Mouse (Mus musculus) ZHBTc4 (cell line): ENCODE measurements around the gene Erbin.

Source experiments
- DNase-seq: peaks from one replicate; pipeline ENCODE4 v3.0.0-alpha.2; 2011; ENCODE audit warnings: low read depth, low spot score

Gene Erbin

DNA sequence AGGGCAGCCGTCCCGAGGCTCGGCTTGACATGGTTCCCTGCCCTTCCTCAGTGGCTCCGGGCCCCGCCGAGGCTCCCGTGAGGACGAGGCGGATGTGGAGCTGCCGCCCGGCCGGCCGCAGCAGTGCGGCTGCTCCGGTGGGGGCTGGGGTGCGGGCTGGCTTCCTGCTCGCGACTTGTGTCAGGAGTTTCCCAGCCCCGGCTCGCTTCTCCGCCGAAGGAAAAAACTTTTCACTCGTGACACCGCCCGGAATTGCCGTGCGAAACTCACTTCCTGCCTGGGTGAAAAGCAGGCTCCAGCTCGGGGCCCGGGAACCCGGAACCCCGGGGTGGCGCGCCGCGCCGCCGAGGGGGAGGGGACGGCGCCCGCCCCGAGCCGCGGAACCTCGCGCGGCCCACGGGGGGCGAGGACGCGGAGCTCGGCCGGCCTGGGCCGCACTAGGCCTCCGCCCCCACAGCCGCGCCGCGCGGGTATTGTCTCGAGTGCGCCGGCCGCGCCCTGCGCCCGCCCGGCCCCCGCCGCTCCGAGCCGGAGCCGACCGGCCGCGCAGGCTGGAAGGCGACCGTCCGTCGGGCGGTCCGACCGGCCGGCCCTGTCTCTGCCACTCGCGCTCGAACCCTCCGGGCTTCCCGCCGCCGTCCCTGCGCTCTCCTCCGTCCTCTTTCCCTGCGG is at the start of gene Erbin:
TSS of gene Erbin (minus strand) at position 254 of the 672 bp plus-strand sequence.
- DNase-seq, result peak; percentile 78

GRCm38 (mm10) chr13:103969912-103970311 is 49.6 kb upstream of the Erbin start:
- DNase-seq, result no peak

DNA sequence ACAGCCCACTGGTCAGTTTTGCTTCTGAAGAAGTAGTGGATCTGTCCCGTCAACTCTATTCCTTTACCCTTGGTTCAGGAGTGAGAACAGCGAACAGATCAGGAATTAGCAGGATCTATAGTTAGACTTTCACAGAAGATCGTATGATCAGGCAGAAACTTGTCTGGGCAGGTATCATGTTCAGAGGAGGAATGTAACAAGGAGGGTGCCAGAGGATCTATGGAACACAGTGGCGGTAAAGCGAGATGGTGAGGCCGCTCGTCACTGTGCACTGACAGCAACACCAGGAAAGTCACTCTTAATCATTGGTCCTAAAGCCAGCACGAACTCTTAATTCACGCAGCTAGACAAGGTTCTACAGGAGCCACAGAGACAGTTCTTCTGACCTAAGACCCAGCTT is 47.7 kb upstream of the Erbin start:
- no peak for DNase-seq

DNA sequence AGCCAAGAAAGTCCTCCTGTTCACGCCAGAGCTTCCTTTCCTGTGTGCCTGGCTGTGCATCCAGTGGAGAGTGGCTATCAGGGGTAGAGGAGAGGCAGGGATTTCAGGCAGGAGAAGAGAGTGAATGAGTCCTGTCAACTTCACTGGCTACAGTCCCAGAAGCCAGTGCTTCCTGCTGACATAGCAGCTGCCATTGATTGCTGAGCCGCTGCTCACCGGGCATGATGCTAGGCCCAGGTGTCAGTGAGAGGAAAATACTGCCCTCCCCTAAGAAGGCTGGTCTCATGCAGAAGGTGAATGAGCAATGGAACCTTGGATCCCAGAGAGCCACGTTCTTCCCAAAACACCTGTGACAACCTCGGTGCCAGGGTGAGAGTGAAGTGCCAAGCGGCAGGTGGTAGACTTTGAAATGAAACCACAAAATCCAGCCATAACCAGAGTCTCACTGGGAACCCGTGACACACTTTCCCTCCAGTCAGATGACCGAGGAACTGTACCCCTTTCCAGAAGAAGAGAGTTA is 46.4 kb upstream of the Erbin start:
- no peak for DNase-seq

DNA sequence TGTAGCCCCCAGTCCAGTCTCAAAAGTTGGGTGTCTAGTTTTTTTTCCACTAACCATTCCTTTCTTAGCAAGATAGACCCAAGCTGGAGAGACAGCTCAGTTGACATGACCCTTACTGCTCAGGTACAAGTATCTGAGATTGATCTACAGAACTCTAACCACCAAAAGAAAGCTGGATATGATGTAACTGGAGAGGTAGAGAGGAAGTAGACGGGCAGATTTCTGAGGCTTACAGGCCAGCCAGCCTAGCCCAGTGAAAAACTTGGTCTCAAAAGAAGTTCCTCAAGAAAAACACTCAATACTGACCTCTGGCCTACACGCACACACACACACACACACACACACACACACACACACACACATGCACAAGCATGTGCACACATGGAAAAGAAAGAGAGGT is 44.9 kb upstream of the Erbin start:
- no peak for DNase-seq

- no peak for DNase-seq
Measured at GRCm38 (mm10) chr13:103963094-103963493, 42.8 kb upstream of the Erbin start.

GRCm38 (mm10) chr13:103959841-103960240 is 39.5 kb upstream of the Erbin start:
- DNase-seq, result no peak

- DNase-seq, result no peak
Measured at GRCm38 (mm10) chr13:103958607-103959123, 38.4 kb upstream of the Erbin start.

DNA sequence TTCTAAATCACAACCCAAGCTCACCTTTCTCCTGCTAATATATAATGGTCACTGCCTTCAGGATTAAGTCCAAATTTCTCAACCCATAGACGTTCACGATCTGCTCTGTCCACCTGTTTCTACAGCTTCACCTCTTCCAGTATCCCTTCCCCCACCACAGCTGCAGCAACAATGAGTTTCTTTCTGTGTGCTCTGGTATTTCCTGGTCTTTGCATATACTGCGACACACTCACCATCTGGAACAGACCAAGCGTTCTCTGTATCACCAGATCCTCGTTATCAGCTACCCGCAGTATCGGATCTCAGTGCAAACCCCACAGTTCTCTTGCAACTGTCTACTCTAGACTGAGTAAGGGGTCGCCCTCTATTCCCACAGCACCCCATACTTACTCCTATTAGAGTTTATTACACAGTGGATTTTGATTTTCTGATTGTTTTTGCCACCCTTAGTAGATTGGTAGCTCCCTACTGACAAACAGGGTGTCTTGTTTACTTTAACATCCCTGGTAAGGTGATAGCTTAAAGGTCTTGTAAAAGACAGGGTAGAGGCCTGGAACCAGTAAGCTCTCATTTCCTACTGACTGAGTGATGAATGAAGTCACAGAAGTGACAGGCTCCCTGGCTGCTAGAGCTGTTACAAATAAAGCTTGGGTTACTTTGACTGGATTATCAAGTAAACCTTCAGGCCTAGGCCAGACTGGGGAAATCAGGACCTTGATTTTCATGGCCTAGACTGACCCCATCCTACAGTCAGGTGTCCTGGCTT is 37.0 kb upstream of the Erbin start:
- DNase-seq, result no peak

DNA sequence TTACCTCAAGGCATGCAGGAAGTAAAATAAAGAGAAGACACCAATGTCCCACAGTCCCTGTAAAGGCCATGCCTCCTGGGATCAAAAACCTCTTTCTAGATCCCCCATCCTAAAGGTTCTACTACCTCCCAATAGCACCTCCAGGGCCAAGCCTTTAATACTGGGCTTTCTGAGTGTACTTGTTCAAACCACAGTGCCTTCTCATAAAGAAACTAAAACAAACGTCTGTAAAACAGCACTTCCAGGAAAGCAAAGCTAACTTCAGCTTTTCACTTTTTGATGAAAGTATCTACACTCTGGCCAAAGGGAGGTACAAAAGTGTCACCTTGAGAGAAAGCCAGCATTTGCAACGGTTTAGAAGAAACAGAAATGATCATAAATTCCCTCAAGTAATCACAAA is 35.3 kb upstream of the Erbin start:
- DNase-seq, result no peak

DNA sequence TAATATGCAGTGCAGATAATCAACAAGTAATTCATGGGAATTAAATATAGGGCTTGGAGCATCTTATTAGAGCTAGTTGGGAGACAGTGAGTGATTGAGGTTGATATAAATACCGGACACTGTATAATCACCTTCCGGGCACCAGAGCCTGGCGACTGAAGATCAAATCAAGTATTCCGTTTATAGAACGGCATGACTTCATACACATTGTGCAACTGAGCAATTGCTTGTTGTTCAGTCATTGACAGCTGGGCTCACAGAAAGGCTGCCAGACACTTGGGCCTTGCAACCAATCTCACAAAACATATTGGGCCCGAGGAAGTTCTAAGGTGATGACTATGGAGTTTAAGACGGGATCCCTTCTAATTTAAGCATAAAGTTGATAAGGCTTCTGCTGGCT is 31.1 kb upstream of the Erbin start:
- DNase-seq, result no peak

DNA sequence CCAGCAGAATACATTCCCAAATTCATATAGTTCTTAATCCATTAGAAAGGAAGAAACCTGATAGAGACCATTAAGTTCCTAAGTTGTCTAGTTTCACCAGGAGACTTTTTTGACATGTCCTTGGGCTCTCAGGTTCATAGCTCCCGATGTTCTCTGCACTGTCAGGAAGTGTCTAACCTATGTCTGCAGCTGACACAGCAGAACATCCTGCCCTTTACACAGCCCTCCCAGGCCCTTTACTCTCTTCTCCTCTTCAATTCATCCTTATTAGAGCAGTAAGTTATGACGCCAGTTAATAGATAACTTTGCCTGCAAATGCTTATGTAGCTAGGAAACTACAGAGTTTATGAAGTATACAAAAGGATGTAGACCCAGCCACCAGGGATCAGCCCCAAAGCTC is 20.5 kb upstream of the Erbin start:
- DNase-seq, result no peak

- no peak for DNase-seq
Measured at GRCm38 (mm10) chr13:103924586-103924985, 4.3 kb upstream of the Erbin start.

DNA sequence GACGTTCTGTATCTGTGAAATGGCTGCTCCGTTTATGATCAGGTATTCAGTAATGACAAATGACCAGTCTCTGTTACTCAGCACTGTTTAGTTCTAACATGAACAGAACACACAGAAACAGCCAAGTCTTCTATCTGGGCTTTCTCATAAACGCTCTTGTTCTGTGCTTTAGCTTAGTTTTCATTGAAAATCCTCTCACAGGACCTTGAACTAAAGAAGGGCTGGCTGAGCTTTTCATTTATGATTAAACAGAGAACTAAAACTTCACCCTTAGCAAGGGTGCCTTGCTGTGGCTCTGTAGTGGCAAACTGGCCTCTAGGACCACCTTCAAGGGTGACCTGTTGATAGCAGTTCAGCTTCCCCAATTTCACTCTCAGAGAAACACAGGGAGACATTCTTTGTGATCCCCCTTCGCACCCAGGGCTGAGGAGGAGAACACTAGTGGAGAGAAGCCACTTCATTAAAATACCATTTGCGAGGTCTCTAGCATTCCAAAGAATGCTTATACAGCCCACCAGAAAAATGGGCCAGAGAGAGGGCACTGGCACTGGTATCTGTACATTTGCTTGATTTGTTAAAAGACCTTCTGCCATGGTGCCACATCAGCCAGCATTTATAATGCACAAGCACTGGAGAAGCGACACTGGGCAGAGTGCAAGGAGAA is 3.2 kb upstream of the Erbin start:
- no peak for DNase-seq

- DNase-seq, result no peak
Measured at GRCm38 (mm10) chr13:103921831-103922380, 1.6 kb upstream of the Erbin start.

DNA sequence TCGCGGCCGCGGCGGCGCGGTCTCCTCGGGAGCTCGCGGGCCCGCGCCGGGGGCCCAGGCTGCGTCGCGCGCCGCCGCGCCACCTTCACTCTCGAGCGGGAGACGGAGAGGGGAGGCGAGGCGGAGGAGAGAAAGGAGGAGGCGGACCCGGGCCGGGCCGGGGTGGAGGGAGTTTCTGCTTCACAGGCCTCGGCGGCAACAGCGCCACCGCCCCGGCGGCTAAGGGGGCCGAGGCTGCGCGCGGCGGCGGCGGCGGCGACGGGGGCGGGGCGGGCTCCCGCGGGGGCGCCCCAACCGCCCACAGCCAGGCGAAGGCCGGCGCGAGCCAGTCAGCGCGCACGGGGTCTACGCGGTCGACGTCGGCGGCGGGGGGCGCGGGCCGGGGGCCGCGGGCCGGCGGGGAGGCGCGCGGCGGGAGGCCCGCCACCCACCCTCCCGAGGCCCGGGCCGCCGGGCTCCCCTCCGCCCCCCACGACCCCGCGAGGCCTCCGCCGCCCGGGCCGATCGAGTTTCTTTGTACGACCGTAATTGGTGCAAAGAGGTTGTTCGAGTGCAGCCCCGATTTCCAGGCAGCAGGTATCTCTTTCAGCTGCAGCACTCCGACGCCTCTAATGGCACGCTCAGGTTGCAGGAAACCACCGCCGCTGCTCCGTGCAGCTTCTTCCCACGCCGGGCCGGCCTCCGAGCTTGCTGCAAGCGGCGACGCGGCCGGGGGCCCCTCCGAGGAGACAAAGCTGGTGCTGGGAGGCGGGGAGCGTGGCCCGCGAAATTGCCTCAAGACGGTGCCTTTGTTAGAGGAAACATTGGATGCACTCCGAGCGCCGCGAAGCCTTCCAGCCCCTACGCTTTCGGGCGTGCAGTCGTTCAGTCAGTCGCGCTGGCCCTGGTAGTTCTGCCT is 868 bp upstream of the Erbin start:
- DNase-seq, result peak; percentile 91

DNA sequence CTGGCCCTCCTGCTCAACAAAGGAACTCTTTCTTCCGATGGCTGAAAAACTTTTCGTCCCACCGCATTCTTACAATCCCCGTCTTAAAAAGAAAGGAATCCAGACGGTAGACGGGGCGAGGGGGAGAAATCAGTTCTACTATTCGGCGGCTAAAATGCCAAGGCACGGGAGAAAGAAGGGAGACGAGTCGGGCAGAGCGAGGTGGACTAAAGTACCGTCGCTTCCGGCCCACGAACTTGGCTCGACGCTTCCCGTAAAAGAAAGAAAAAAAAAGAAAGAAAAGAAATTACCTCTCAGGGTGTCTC is 406 bp downstream of the Erbin start:
- no peak for DNase-seq

GRCm38 (mm10) chr13:103919234-103919955 is 919 bp downstream of the Erbin start:
- peak; percentile 44 for DNase-seq

GRCm38 (mm10) chr13:103918432-103918831 is 1.9 kb downstream of the Erbin start:
- no peak for DNase-seq

GRCm38 (mm10) chr13:103914114-103914736 is 6.1 kb downstream of the Erbin start:
- no peak for DNase-seq
